Mouse (Mus musculus): ENCODE results near the gene Dpysl4. TPM values are rescaled to one million over a fixed set of nuclear protein-coding genes. Genes with fewer than 3 reads are reported as not detected.

The Dpysl4 gene
- polyA plus RNA-seq, 2 experiments: 0.10 to 0.15 TPM

DNA sequence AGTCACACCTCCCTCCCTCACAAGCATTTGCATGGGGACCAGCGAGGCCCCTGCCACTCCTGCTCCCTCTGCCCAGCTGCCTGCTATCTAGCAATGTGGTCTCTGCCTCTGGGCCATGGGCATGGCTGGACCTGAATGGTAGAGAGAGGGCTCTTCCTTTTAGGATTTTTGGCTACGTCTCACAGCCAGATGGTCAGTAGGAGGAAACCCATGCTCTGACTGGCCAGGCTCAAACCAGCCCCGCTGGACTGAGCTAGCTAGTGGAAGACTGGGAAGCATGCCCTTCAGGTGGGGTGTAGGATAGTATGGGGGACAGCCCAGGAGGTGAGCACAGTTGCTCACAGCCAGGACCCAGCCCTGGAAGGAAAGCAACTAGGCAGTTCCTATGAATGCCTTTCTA lies 16.0 kb downstream of the Dpysl4 start:
- Histone ChIP-seq H3K4me1 (replicated peaks; ENCODE audit: control insufficient read depth in 2 of 2, insufficient read depth in 2 of 2, low read length in 1 of 2) (no peaks in the 10 kb centered on the region), H3K4me3 (ENCODE audit: insufficient read depth in 1 of 2, low read depth in 2 of 2, low read length in 2 of 2) (no peak overlapping the region), H3K36me3 (replicated peaks; ENCODE audit: control insufficient read depth, insufficient read depth, low read depth) (no peaks in the 10 kb centered on the region), H3K4me2 (ENCODE audit: low read depth) (no peak overlapping the region), H3K9me3 (ENCODE audit: control insufficient read depth, low read length) (no peaks in the 10 kb centered on the region), H3K27ac (no peak overlapping the region), H3K9ac (replicated peaks) (no peak overlapping the region), H3K27me3 (ENCODE audit: control insufficient read depth, insufficient read depth, low read length) (no peaks in the 10 kb centered on the region)
- WGBS (ENCODE audit: insufficient replicate concordance): 51% methylated on average over 3 of the region's 3 CpGs
- ATAC-seq (ENCODE audit: insufficient read depth): no peak
- DNase-seq (ENCODE audit: low read depth in 3 of 3, low spot score in 3 of 3): no peak
- TF ChIP-seq EP300 (IDR thresholded peaks at IDR 0.05; ENCODE audit: low read depth): no peak
- no peak for TF ChIP-seq CTCF (IDR thresholded peaks at IDR 0.05; ENCODE audit: low read depth)

DNA sequence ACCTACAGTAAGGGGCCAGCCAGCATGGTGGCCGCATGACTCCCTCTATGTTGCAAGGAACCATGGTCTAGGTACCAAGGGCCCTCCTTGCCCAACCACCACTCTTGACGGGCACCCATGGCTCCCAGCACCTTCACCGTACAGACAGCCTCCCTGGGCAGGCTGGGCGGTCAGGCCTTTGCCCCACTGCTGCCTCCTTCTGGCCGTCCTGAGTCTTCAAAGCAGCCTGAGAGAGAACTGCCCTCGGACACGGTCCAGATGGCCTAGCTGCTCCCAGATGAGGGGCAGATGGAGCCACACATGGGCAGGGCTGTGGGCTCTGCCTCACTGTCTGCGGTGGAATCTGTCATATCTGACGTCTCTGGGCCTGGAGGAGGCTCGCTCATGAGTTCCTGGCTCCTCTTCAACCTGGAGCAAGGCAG lies 18.2 kb downstream of the Dpysl4 start:
- DNase-seq (ENCODE audit: low read depth in 3 of 3, low spot score in 3 of 3) (no peak), ATAC-seq (ENCODE audit: insufficient read depth) (no peak)
- H3K27ac ChIP-seq: no peak overlapping the region
- H3K4me1 ChIP-seq (replicated peaks; ENCODE audit: control insufficient read depth in 2 of 2, insufficient read depth in 2 of 2, low read length in 1 of 2): no peaks in the 10 kb centered on the region
- no peaks in the 10 kb centered on the region for H3K9me3 ChIP-seq (ENCODE audit: control insufficient read depth, low read length)
- H3K27me3 ChIP-seq (ENCODE audit: control insufficient read depth, insufficient read depth, low read length): no peaks in the 10 kb centered on the region
- no peak overlapping the region for H3K4me2 ChIP-seq (ENCODE audit: low read depth)
- no peak for TF ChIP-seq EP300 (IDR thresholded peaks at IDR 0.05; ENCODE audit: low read depth)
- peak; percentile 45 for TF ChIP-seq CTCF (IDR thresholded peaks at IDR 0.05; ENCODE audit: low read depth)
- no peak overlapping the region for H3K4me3 ChIP-seq (ENCODE audit: insufficient read depth in 1 of 2, low read depth in 2 of 2, low read length in 2 of 2)
- no peaks in the 10 kb centered on the region for H3K36me3 ChIP-seq (replicated peaks; ENCODE audit: control insufficient read depth, insufficient read depth, low read depth)
- no peak overlapping the region for H3K9ac ChIP-seq (replicated peaks)
- WGBS (ENCODE audit: insufficient replicate concordance): 50% methylated on average over 10 of the region's 10 CpGs

DNA sequence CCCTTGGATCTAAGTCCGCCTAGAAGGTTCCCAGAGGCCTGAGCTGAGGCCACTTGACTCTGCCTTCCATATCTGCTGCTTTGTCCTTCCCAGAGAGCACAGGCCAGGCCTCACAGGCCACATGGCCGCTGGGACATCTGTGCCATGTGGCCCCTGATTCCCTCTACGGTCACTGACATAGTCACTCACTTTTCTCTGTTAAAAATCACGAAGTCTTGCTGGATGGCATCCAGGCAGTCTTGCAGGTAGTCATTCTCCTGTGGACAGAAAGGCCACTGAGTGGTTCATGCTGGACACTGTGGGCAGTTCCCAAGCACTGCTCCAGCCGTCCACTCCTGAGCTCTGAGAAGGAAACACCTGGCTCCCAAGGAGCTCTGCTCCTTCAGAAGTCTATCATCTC lies 19.3 kb downstream of the Dpysl4 start:
- DNase-seq (ENCODE audit: low read depth in 3 of 3, low spot score in 3 of 3): no peak
- H3K4me1 ChIP-seq (replicated peaks; ENCODE audit: control insufficient read depth in 2 of 2, insufficient read depth in 2 of 2, low read length in 1 of 2): no peaks in the 10 kb centered on the region
- no peak overlapping the region for H3K4me2 ChIP-seq (ENCODE audit: low read depth)
- H3K9ac ChIP-seq (replicated peaks): no peak overlapping the region
- H3K27me3 ChIP-seq (ENCODE audit: control insufficient read depth, insufficient read depth, low read length): no peaks in the 10 kb centered on the region
- no peak overlapping the region for H3K27ac ChIP-seq
- no peaks in the 10 kb centered on the region for H3K36me3 ChIP-seq (replicated peaks; ENCODE audit: control insufficient read depth, insufficient read depth, low read depth)
- TF ChIP-seq EP300 (IDR thresholded peaks at IDR 0.05; ENCODE audit: low read depth) (no peak), CTCF (IDR thresholded peaks at IDR 0.05; ENCODE audit: low read depth) (no peak)
- H3K9me3 ChIP-seq (ENCODE audit: control insufficient read depth, low read length): no peaks in the 10 kb centered on the region
- H3K4me3 ChIP-seq (ENCODE audit: insufficient read depth in 1 of 2, low read depth in 2 of 2, low read length in 2 of 2): no peak overlapping the region
- ATAC-seq (ENCODE audit: insufficient read depth): no peak
- 49% methylated on average over 5 of the region's 5 CpGs for WGBS (ENCODE audit: insufficient replicate concordance)

DNA sequence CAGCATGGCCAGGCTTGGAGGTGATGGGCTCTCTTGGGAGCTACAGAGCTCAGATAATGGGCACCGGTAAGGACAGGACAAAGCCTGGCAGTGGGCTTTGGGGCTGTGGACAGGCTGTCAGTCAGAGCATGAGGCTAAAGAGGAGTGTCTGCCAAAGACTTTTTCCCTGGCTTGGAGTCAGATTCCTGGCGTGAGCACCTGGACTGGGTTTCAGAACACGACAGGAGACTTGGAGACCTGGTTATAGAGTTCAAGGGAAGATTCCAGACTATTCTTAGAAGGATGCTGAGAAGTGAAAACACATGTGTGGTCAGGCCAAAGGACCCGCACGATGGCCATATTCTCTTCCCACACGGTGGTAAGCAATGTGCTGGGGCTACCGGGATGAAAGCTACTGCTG lies 19.9 kb downstream of the Dpysl4 start:
- no peak overlapping the region for H3K4me3 ChIP-seq (ENCODE audit: insufficient read depth in 1 of 2, low read depth in 2 of 2, low read length in 2 of 2)
- H3K27me3 ChIP-seq (ENCODE audit: control insufficient read depth, insufficient read depth, low read length): no peaks in the 10 kb centered on the region
- no peaks in the 10 kb centered on the region for H3K36me3 ChIP-seq (replicated peaks; ENCODE audit: control insufficient read depth, insufficient read depth, low read depth)
- no peaks in the 10 kb centered on the region for H3K4me1 ChIP-seq (replicated peaks; ENCODE audit: control insufficient read depth in 2 of 2, insufficient read depth in 2 of 2, low read length in 1 of 2)
- no peak for DNase-seq (ENCODE audit: low read depth in 3 of 3, low spot score in 3 of 3)
- H3K27ac ChIP-seq: no peak overlapping the region
- WGBS (ENCODE audit: insufficient replicate concordance): 65% methylated on average over 7 of the region's 7 CpGs
- ATAC-seq (ENCODE audit: insufficient read depth): no peak
- H3K4me2 ChIP-seq (ENCODE audit: low read depth): no peak overlapping the region
- no peak for TF ChIP-seq EP300 (IDR thresholded peaks at IDR 0.05; ENCODE audit: low read depth)
- TF ChIP-seq CTCF (IDR thresholded peaks at IDR 0.05; ENCODE audit: low read depth): no peak
- H3K9ac ChIP-seq (replicated peaks): no peak overlapping the region
- H3K9me3 ChIP-seq (ENCODE audit: control insufficient read depth, low read length): no peaks in the 10 kb centered on the region

DNA sequence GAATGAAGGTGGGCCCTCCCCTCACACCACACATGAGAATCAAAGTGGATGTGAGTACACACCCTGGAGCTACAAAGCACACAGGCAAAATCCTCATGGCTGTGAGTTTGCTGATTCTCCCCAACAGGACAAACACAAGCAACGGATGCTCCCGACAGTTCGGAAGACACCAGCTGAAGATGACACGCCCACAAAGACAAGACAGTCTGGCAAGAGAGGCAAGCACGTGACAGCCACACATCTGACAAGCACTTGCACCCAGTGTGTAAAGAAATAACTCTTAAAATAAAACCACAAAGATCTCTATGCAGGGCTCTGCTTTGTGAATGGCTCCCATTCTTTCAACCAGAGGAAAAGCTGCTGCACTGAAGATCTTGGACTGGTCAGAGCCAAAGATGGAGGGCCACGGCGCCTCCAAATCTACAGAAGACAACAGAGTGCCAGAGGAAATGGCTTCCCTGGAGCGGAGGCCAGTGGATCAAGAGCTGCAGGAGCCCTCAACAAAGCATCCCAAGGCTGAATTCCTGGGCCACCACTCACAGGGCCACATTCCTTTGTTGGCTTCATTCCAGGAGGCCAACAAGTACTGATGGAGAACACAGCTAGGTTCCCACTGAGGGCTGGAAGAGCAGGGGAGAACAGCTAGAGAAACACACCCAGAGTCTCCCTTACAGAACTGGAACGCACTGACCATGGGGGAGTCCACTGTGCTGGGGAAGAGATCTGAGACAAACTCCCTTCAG lies 22.3 kb downstream of the Dpysl4 start:
- Histone ChIP-seq H3K9me3 (ENCODE audit: control insufficient read depth, low read length) (no peaks in the 10 kb centered on the region), H3K27ac (no peak overlapping the region), H3K4me1 (replicated peaks; ENCODE audit: control insufficient read depth in 2 of 2, insufficient read depth in 2 of 2, low read length in 1 of 2) (no peaks in the 10 kb centered on the region), H3K4me2 (ENCODE audit: low read depth) (no peak overlapping the region), H3K9ac (replicated peaks) (no peak overlapping the region), H3K36me3 (replicated peaks; ENCODE audit: control insufficient read depth, insufficient read depth, low read depth) (no peaks in the 10 kb centered on the region), H3K4me3 (ENCODE audit: insufficient read depth in 1 of 2, low read depth in 2 of 2, low read length in 2 of 2) (no peak overlapping the region), H3K27me3 (ENCODE audit: control insufficient read depth, insufficient read depth, low read length) (no peaks in the 10 kb centered on the region)
- ATAC-seq (ENCODE audit: insufficient read depth): no peak
- WGBS (ENCODE audit: insufficient replicate concordance): 65% methylated on average over 9 of the region's 9 CpGs
- TF ChIP-seq CTCF (IDR thresholded peaks at IDR 0.05; ENCODE audit: low read depth) (no peak), EP300 (IDR thresholded peaks at IDR 0.05; ENCODE audit: low read depth) (no peak)
- no peak for DNase-seq (ENCODE audit: low read depth in 3 of 3, low spot score in 3 of 3)

Data from liver, embryonic 14.5 days (tissue).